Comparison of ENCODE assay signal across 20 mouse cellular contexts in genomic region chr6:91508041-91508440, GRCm38 (mm10). TPM values are rescaled to one million over a fixed set of nuclear protein-coding genes. Genes with fewer than 3 reads are reported as not detected.
A peak's percentile ranks its signal among the peaks of the same experiment; 100 is the strongest.
DNase-seq lines count a peak whose midpoint lies in the region; ATAC-seq and TF ChIP-seq lines count a peak whose summit lies in the region.
"Had no signal": no experiment of that assay in that cellular context is flagged by ENCODE, and none has a peak within 500 bp of the region (broad histone marks: within the 10 kb centered on the region; RNA-seq: fewer than 3 reads in every experiment).

No protein-coding gene starts in this region.

- peaks cover 63% of the 10 kb centered on the region for H3K36me3 ChIP-seq in embryonic facial prominence, embryonic 15.5 days
- H3K36me3 ChIP-seq in thymus, adult 2 months (ENCODE audit: control insufficient read depth, insufficient read depth, low read length): peaks cover 23% of the 10 kb centered on the region

- no peak overlapping the region for H3K4me2 ChIP-seq in embryonic facial prominence, embryonic 15.5 days (replicated peaks)
- H3K4me2 ChIP-seq: heart, embryonic 13.5 days; hindbrain, embryonic 15.5 days had no signal

- H3K4me3 ChIP-seq in bone marrow, adult 2 months (replicated peaks; ENCODE audit: control insufficient read depth, low read depth, low read length): no peak overlapping the region
- no peak overlapping the region for H3K4me3 ChIP-seq in embryonic facial prominence, embryonic 15.5 days (replicated peaks)
- H3K4me3 ChIP-seq in thymus, adult 2 months (ENCODE audit: control insufficient read depth, insufficient read depth, low read length): no peak overlapping the region
- H3K4me3 ChIP-seq: erythroblast, embryonic 14.5 days; forebrain, embryonic 10.5 days; gastrocnemius, adult 2 months; heart, embryonic 13.5 days; hindbrain, embryonic 15.5 days had no signal

- no peak overlapping the region for H3K9ac ChIP-seq in embryonic facial prominence, embryonic 15.5 days
- H3K9ac ChIP-seq: heart, embryonic 13.5 days; hindbrain, embryonic 15.5 days had no signal

- DNase-seq in thymus, adult 2 months: peak; percentile 55
- DNase-seq in thymus, postnatal 25 days: peak; percentile 60
- DNase-seq in embryo, embryonic 11 days: no peak
- DNase-seq in heart, adult 11 months: no peak
- no peak for DNase-seq in urinary bladder, postnatal 36 days (ENCODE audit: low spot score in 2 of 2)
- DNase-seq: adrenal gland, postnatal 10 days; cerebellum, adult 18-20 months; cerebellum, adult 9-11 months; cerebellum, postnatal 36 days; gastrocnemius, adult 2 months; gastrocnemius, postnatal 25 days; heart, postnatal 36 days had no signal

- TF ChIP-seq CTCF in bone marrow, adult 2 months (IDR thresholded peaks at IDR 0.05; ENCODE audit: control insufficient read depth, insufficient read depth, low read length): no peak
- TF ChIP-seq CTCF in thymus, adult 2 months (IDR thresholded peaks at IDR 0.05; ENCODE audit: borderline replicate concordance, control insufficient read depth, extremely low read depth, insufficient read depth, low read length, poor library complexity): no peak

- TF ChIP-seq POLR2A in bone marrow, adult 2 months (IDR thresholded peaks at IDR 0.05; ENCODE audit: borderline replicate concordance, control insufficient read depth, low read depth, low read length): no peak
- no peak for TF ChIP-seq POLR2A in thymus, adult 2 months (IDR thresholded peaks at IDR 0.05; ENCODE audit: control insufficient read depth, extremely low read depth, insufficient read depth, low read length, poor library complexity)

- peak overlapping the region; percentile 21 for H3K27ac ChIP-seq in bone marrow, adult 2 months (ENCODE audit: control insufficient read depth, insufficient read depth, low read depth, low read length, poor library complexity)
- H3K27ac ChIP-seq in embryonic facial prominence, embryonic 15.5 days (replicated peaks): 0 out of 2 replicates have a peak overlapping the region, but pooled peaks have one; percentile 17
- H3K27ac ChIP-seq in thymus, adult 2 months (ENCODE audit: control insufficient read depth, insufficient read depth, low read length): peak overlapping the region; percentile 84
- H3K27ac ChIP-seq: forebrain, embryonic 10.5 days; gastrocnemius, adult 2 months; heart, embryonic 13.5 days; hindbrain, embryonic 15.5 days had no signal

- ATAC-seq in embryonic facial prominence, embryonic 15.5 days (ENCODE audit: insufficient number of reproducible peaks, low FRiP score, low TSS enrichment, low read depth): no peak
- no peak for ATAC-seq in megakaryocyte progenitor cell, adult 5-6 weeks (replicated peaks; ENCODE audit: poor library complexity)
- ATAC-seq: forebrain, embryonic 14.5 days had no signal

- no peaks in the 10 kb centered on the region for H3K9me3 ChIP-seq in embryonic facial prominence, embryonic 15.5 days (replicated peaks)
- H3K9me3 ChIP-seq: forebrain, embryonic 10.5 days; hindbrain, embryonic 15.5 days had no signal

- no peaks in the 10 kb centered on the region for H3K27me3 ChIP-seq in embryonic facial prominence, embryonic 15.5 days
- H3K27me3 ChIP-seq in thymus, adult 2 months (ENCODE audit: control insufficient read depth, insufficient read depth, low read length): no peaks in the 10 kb centered on the region
- H3K27me3 ChIP-seq: heart, embryonic 13.5 days; hindbrain, embryonic 15.5 days had no signal

- WGBS in bone marrow, adult 2 months: 46% methylated on average over 3 of the region's 3 CpGs
- WGBS in embryonic facial prominence, embryonic 15.5 days: 45% methylated on average over 3 of the region's 3 CpGs
- 32% methylated on average over 3 of the region's 3 CpGs for WGBS in thymus, adult 2 months

- H3K4me1 ChIP-seq in bone marrow, adult 2 months (ENCODE audit: control insufficient read depth, insufficient read depth, low read length): peaks cover 11% of the 10 kb centered on the region
- H3K4me1 ChIP-seq in embryonic facial prominence, embryonic 15.5 days: no peaks in the 10 kb centered on the region
- peaks cover 57% of the 10 kb centered on the region for H3K4me1 ChIP-seq in thymus, adult 2 months (replicated peaks; ENCODE audit: control insufficient read depth, insufficient read depth, low read length)
- H3K4me1 ChIP-seq: forebrain, embryonic 10.5 days; heart, embryonic 13.5 days; hindbrain, embryonic 15.5 days had no signal

RNA-seq across cellular contexts. Expression of gene Xpc, which starts 7.6 kb away (rescaled TPM):
- polyA plus RNA-seq in bone marrow, adult 2 months (2011; ENCODE audit: insufficient read depth, insufficient read length, low replicate concordance, missing spikeins): 8.7 and 17.1 TPM in 2 replicates
- 17.5 and 19.7 TPM in 2 replicates for polyA plus RNA-seq in embryonic facial prominence, embryonic 15.5 days (2015; fragmentation: Nextera tagmentation; extraction: Ambion mirVana)
- polyA plus RNA-seq in thymus, adult 2 months (2012; rRNA removed): 18.0 and 18.7 TPM in 2 replicates
- total RNA-seq in megakaryocyte progenitor cell, adult 5-6 weeks (2015): 31.1 and 31.6 TPM in 2 replicates
- 79.0 and 80.6 TPM in 2 replicates for total RNA-seq in megakaryocyte progenitor cell, adult 5-6 weeks (2017)

RNA-seq across cellular contexts. Expression of gene Lsm3, which starts 7.7 kb away (rescaled TPM):
- 112 and 140 TPM in 2 replicates for polyA plus RNA-seq in bone marrow, adult 2 months (2011; ENCODE audit: insufficient read depth, insufficient read length, low replicate concordance, missing spikeins)
- polyA plus RNA-seq in embryonic facial prominence, embryonic 15.5 days (2015; fragmentation: Nextera tagmentation; extraction: Ambion mirVana): 220 and 227 TPM in 2 replicates
- 38.0 and 46.1 TPM in 2 replicates for polyA plus RNA-seq in thymus, adult 2 months (2012; rRNA removed)
- 148 and 154 TPM in 2 replicates for total RNA-seq in megakaryocyte progenitor cell, adult 5-6 weeks (2015)
- 468 and 492 TPM in 2 replicates for total RNA-seq in megakaryocyte progenitor cell, adult 5-6 weeks (2017)

RNA-seq across cellular contexts. Expression of gene Tmem43, which starts 34.5 kb away (rescaled TPM):
- polyA plus RNA-seq in bone marrow, adult 2 months (2011; ENCODE audit: insufficient read depth, insufficient read length, low replicate concordance, missing spikeins): 12.6 and 27.9 TPM in 2 replicates
- polyA plus RNA-seq in embryonic facial prominence, embryonic 15.5 days (2015; fragmentation: Nextera tagmentation; extraction: Ambion mirVana): 65.7 and 69.6 TPM in 2 replicates
- polyA plus RNA-seq in thymus, adult 2 months (2012; rRNA removed): 71.0 and 71.1 TPM in 2 replicates
- 53.7 and 59.0 TPM in 2 replicates for total RNA-seq in megakaryocyte progenitor cell, adult 5-6 weeks (2015)
- total RNA-seq in megakaryocyte progenitor cell, adult 5-6 weeks (2017): 58.1 and 70.3 TPM in 2 replicates

RNA-seq across cellular contexts. Expression of gene Chchd4, which starts 34.7 kb away (rescaled TPM):
- 5.7 and 6.7 TPM in 2 replicates for polyA plus RNA-seq in bone marrow, adult 2 months (2011; ENCODE audit: insufficient read depth, insufficient read length, low replicate concordance, missing spikeins)
- 22.2 and 22.3 TPM in 2 replicates for polyA plus RNA-seq in embryonic facial prominence, embryonic 15.5 days (2015; fragmentation: Nextera tagmentation; extraction: Ambion mirVana)
- 4.7 and 5.1 TPM in 2 replicates for polyA plus RNA-seq in thymus, adult 2 months (2012; rRNA removed)
- total RNA-seq in megakaryocyte progenitor cell, adult 5-6 weeks (2015): 25.5 and 28.2 TPM in 2 replicates
- 24.3 TPM in 2 replicates for total RNA-seq in megakaryocyte progenitor cell, adult 5-6 weeks (2017)

Comparison
In these comparisons a context has a peak if more than half of its experiments do, and no peak if none do; other contexts are left out.
1. H3K27ac ChIP-seq: peak in every context shown above with its lines; median percentile 84 in thymus, adult 2 months; 21 in bone marrow, adult 2 months; 17 in embryonic facial prominence, embryonic 15.5 days.
2. DNase-seq: peak in thymus, adult 2 months (single experiment) and thymus, postnatal 25 days (single experiment); none in embryo, embryonic 11 days (single experiment), heart, adult 11 months (single experiment) and urinary bladder, postnatal 36 days (0 of 2).